Mouse (Mus musculus) testis, postnatal 14 days (tissue): ENCODE results near the gene Meis1.

Source experiments
- DNase-seq: peaks from one replicate; pipeline ENCODE4 v3.0.0; 2021; ENCODE audit warnings: low spot score

Gene Meis1

DNA sequence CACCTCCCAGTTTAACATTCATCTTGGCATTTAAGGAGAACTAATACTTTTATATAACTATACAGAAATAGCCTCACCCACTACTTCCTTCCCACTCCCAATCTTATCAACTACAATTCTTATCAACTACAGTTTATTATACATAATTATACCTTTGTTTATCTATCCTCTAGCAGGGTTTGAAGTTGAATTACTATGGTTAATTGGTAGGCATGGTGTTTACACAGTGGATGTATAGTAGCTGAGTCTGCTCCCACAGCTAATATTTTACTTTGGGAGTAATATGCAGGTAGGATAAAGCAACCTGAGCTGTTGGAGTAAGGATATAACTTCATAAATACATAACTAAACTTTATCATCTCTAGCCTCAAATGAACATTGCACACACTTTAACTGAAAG is 188.7 kb downstream of the Meis1 start:
- DNase-seq = no peak
